Mouse (Mus musculus): ENCODE measurements around the gene B4gat1. TPM values are rescaled to one million over a fixed set of nuclear protein-coding genes. Genes with fewer than 3 reads are reported as not detected.
"Not testable (repeated sequence)": the region's sequence is repeated elsewhere in the genome, so short reads cannot be mapped to it uniquely, and the experiment has no call there.

B4gat1 gene
- polyA plus RNA-seq (2015; fragmentation: Nextera tagmentation; extraction: Ambion mirVana) = 61.2 and 66.0 TPM in 2 replicates

GRCm38 (mm10) chr19:5038709-5039156 is at the start of gene B4gat1, which contains the start of gene AC124502.3:
B4gat1 (plus strand) TSS chr19:5038826.
AC124502.3 (plus strand) TSS chr19:5038891.
- H3K36me3 ChIP-seq = peaks cover 11% of the 10 kb centered on the region
- H3K9me3 ChIP-seq = no peaks in the 10 kb centered on the region
- 0% methylated on average over 43 of the region's 44 CpGs for WGBS
- peak within 1 kb of the TSS; percentile 93 for H3K4me3 ChIP-seq
- peak within 1 kb of the TSS; percentile 97 for H3K4me2 ChIP-seq
- H3K27ac ChIP-seq = peak within 1 kb of the TSS; percentile 93
- peak within 1 kb of the TSS; percentile 94 for H3K9ac ChIP-seq
- ATAC-seq (ENCODE audit: low FRiP score) = peak; percentile 94
- peaks cover 46% of the 10 kb centered on the region for H3K4me1 ChIP-seq (replicated peaks)
- no peaks in the 10 kb centered on the region for H3K27me3 ChIP-seq

DNA sequence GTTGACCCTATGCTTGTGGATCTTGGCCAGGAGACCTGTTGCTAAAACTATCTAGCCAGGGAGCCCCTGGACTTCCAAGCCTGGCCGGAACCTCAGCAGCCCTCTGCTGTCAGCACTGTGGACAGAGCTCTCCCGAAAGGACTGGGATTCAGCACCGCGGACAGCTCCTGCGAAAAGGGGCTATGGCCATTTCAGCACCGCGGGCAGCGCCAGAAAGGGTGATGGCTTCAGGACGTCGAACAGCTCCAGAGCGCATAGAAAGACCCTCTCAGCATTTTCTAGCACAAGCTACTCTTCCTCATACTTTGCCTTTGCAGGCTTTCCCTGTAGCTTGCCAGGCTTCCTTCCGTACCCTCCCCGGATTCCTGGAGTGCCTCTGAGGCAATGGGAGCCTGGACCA is 49.6 kb upstream of the B4gat1 start:
- Histone ChIP-seq H3K4me1 (replicated peaks) (peaks cover 40% of the 10 kb centered on the region), H3K9me3 (no peaks in the 10 kb centered on the region), H3K4me2 (peak overlapping the region; percentile 76), H3K27ac (peak overlapping the region; percentile 77; the same call in 1 of the 2 replicates), H3K4me3 (peak overlapping the region; percentile 51), H3K9ac (peak overlapping the region; percentile 78), H3K27me3 (peaks cover 98% of the 10 kb centered on the region), H3K36me3 (peaks cover 12% of the 10 kb centered on the region)
- 3% methylated on average over 13 of the region's 13 CpGs for WGBS
- ATAC-seq (ENCODE audit: low FRiP score) = no peak

DNA sequence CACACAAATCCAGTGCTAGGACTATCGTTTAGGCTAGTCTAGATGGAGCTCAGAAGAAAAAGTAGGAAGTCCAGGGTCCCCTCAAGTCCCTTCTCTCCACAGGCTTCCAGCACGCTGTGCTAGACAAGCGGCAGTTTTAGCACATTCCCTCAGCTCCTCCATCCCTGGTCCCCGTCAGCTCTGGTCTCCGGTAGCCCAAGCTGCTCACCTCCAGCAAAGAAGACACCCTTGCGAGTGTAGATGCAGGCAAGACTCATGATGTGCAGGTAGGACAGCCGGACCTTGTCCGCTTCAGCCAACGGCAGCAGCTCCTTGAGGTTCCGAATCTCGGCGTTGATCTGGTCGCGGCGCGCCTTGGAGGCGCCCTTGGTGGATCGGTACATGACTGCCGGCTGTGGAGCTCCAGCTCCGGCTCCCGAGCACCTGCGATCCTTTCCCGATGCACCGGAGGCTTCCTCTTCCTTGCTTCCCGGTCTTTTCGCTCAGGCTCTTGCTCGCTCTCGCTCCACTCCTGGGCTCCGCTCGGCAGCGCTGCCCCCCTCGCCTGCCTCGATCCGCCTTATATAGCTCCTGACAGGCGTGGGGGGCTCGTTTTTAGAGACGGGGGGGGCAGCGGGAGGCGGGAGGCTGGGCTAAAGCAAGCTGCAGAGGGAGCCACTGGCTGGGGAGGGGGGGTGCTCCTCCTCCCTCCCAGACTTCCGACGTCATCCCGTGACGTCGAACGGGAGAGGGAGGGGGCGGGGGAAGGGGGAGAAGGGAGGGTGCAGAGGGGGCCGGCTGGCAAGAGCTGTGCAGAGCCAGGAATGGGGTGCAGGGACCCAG is 49.0 kb upstream of the B4gat1 start:
- Histone ChIP-seq H3K4me2 (peak overlapping the region; percentile 76), H3K36me3 (peaks cover 12% of the 10 kb centered on the region), H3K27me3 (peaks cover 96% of the 10 kb centered on the region), H3K27ac (peak overlapping the region; percentile 77), H3K9ac (peak overlapping the region; percentile 78), H3K9me3 (no peaks in the 10 kb centered on the region), H3K4me3 (peak overlapping the region; percentile 51), H3K4me1 (replicated peaks) (peaks cover 45% of the 10 kb centered on the region)
- peak; percentile 84 for ATAC-seq (ENCODE audit: low FRiP score)
- WGBS = 12% methylated on average over 45 of the region's 47 CpGs

DNA sequence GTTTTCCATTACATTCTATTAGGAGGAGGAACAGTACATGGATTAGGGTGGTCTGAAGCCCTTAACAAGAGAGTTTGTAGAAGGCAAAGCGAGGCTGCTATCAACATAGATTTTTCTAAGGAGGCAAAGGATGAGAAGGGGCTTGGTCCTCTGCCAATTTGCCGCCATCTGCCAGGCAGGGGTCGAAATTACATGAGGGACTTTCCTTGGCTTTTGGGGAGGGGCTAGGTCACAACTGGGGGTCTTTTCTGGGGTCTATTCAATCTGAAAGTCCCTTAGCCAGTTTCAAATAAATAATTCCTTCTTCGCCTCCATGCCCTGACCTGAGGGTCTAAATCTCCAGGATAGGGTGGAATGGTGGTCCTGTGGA is 48.4 kb upstream of the B4gat1 start, which contains the start of gene Npas4:
Gene Npas4 (minus strand): TSS at position 61 of the 370 bp plus-strand sequence.
- H3K9me3 ChIP-seq = no peaks in the 10 kb centered on the region
- H3K27me3 ChIP-seq = peaks cover 96% of the 10 kb centered on the region
- peaks cover 48% of the 10 kb centered on the region for H3K4me1 ChIP-seq (replicated peaks)
- 19% methylated on average over 4 of the region's 4 CpGs for WGBS
- peak within 1 kb of the TSS; percentile 76 for H3K4me2 ChIP-seq
- peak; percentile 14; the same call in 1 of the 2 replicates for ATAC-seq (ENCODE audit: low FRiP score)
- peak within 1 kb of the TSS; percentile 78 for H3K9ac ChIP-seq
- H3K4me3 ChIP-seq = peak within 1 kb of the TSS; percentile 51
- peak within 1 kb of the TSS; percentile 77 for H3K27ac ChIP-seq
- peaks cover 12% of the 10 kb centered on the region for H3K36me3 ChIP-seq

GRCm38 (mm10) chr19:4990716-4991115 is 47.9 kb upstream of the B4gat1 start:
- H3K9ac ChIP-seq = peak overlapping the region; percentile 78
- H3K4me1 ChIP-seq (replicated peaks) = peaks cover 48% of the 10 kb centered on the region
- peaks cover 12% of the 10 kb centered on the region for H3K36me3 ChIP-seq
- H3K4me2 ChIP-seq = peak overlapping the region; percentile 76
- WGBS = 2% methylated on average over 21 of the region's 22 CpGs
- H3K9me3 ChIP-seq = no peaks in the 10 kb centered on the region
- ATAC-seq (ENCODE audit: low FRiP score) = no peak
- H3K4me3 ChIP-seq = peak overlapping the region; percentile 51
- peaks cover 95% of the 10 kb centered on the region for H3K27me3 ChIP-seq
- H3K27ac ChIP-seq = peak overlapping the region; percentile 77; the same call in 1 of the 2 replicates

DNA sequence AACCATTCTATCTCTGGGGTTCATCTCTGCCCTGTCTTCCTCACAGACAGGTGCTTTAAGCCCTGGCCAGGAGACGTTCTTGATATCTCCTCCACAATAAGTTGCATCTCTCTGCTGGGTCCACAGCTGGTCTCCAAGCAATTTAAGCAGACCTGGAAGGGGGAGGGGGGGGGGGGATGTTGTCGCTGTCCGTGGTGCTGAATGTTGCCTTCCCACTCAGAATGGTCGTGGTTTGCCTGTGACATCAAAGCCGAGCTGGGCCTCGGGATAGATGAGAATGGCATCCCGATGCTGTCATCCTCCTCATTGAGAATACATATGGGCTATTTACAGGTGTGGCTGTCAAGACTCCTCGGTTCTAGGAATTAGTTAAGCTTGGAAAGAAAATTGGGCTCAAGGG is 46.3 kb upstream of the B4gat1 start:
- 18% methylated on average over 8 of the region's 8 CpGs for WGBS
- Histone ChIP-seq H3K9ac (no peak overlapping the region), H3K4me1 (replicated peaks) (peaks cover 52% of the 10 kb centered on the region), H3K4me3 (no peak overlapping the region), H3K27ac (no peak overlapping the region), H3K27me3 (peaks cover 94% of the 10 kb centered on the region), H3K9me3 (no peaks in the 10 kb centered on the region), H3K36me3 (no peaks in the 10 kb centered on the region; the same call in 1 of the 2 replicates), H3K4me2 (no peak overlapping the region)
- no peak for ATAC-seq (ENCODE audit: low FRiP score)

DNA sequence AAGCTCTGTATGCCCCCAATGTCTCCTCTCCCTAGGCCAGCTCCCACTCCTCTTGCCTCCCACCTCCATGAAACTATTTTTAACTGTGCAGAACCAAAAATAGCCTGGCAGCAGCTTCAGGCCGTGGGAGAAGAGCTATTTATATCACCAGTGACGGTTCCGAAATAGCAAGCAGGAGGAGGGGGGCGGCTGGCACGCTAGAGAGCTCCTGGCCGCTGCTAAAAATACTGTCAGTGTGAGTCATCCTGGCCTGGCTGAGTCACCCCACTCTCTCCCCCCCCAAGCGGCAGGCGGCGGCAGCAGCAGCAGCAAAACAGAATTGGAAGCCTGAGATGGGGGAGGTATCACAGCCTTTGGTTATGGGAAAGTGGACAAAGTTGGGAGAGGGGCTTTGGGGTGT is 45.7 kb upstream of the B4gat1 start:
- Histone ChIP-seq H3K27me3 (peaks cover 89% of the 10 kb centered on the region), H3K4me3 (no peak overlapping the region), H3K4me2 (no peak overlapping the region), H3K9me3 (no peaks in the 10 kb centered on the region), H3K36me3 (no peaks in the 10 kb centered on the region), H3K4me1 (replicated peaks) (peaks cover 58% of the 10 kb centered on the region), H3K27ac (no peak overlapping the region), H3K9ac (peak overlapping the region; percentile 29; the same call in 1 of the 2 replicates)
- 6% methylated on average over 9 of the region's 9 CpGs for WGBS
- no peak for ATAC-seq (ENCODE audit: low FRiP score)

- Histone ChIP-seq H3K9me3 (no peaks in the 10 kb centered on the region), H3K4me2 (no peak overlapping the region), H3K4me3 (no peak overlapping the region), H3K9ac (no peak overlapping the region), H3K4me1 (replicated peaks) (peaks cover 61% of the 10 kb centered on the region), H3K27ac (no peak overlapping the region), H3K27me3 (peaks cover 77% of the 10 kb centered on the region), H3K36me3 (no peaks in the 10 kb centered on the region)
- WGBS = 51% methylated on average over 5 of the region's 5 CpGs
- no peak for ATAC-seq (ENCODE audit: low FRiP score)
Measured at GRCm38 (mm10) chr19:4994043-4994442, 44.6 kb upstream of the B4gat1 start.

- Histone ChIP-seq H3K4me2 (0 out of 2 replicates have a peak overlapping the region, but pooled peaks have one; percentile 5), H3K27ac (no peak overlapping the region), H3K4me1 (replicated peaks) (peaks cover 51% of the 10 kb centered on the region), H3K4me3 (no peak overlapping the region), H3K9me3 (no peaks in the 10 kb centered on the region), H3K27me3 (peaks cover 43% of the 10 kb centered on the region), H3K36me3 (no peaks in the 10 kb centered on the region), H3K9ac (no peak overlapping the region)
- ATAC-seq (ENCODE audit: low FRiP score) = no peak
- 76% methylated on average over 6 of the region's 6 CpGs for WGBS
Measured at GRCm38 (mm10) chr19:4999445-5000140, 39.0 kb upstream of the B4gat1 start.

GRCm38 (mm10) chr19:5001666-5002406 is 36.8 kb upstream of the B4gat1 start:
- ATAC-seq (ENCODE audit: low FRiP score) = peak; percentile 97

GRCm38 (mm10) chr19:5003644-5004043 is 35.0 kb upstream of the B4gat1 start:
- H3K9ac ChIP-seq; H3K4me3 ChIP-seq; H3K9me3 ChIP-seq; ATAC-seq (ENCODE audit: low FRiP score); H3K36me3 ChIP-seq; H3K4me2 ChIP-seq; H3K27ac ChIP-seq: not testable (repeated sequence)
- 66% methylated on average over 2 of the region's 2 CpGs for WGBS
- H3K27me3 ChIP-seq = peaks cover 17% of the 10 kb centered on the region; the same call in 1 of the 2 replicates
- H3K4me1 ChIP-seq (replicated peaks) = peaks cover 31% of the 10 kb centered on the region

More at GRCm38 (mm10) chr19:5001666-5002406, 36.8 kb upstream of the B4gat1 start:
- peaks cover 3% of the 10 kb centered on the region; the same call in 1 of the 2 replicates for H3K9me3 ChIP-seq
- WGBS = under 1% methylated on average over 39 of the region's 39 CpGs
- H3K4me3 ChIP-seq = peak overlapping the region; percentile 43
- peaks cover 22% of the 10 kb centered on the region for H3K27me3 ChIP-seq
- H3K4me1 ChIP-seq (replicated peaks) = peaks cover 48% of the 10 kb centered on the region
- peak overlapping the region; percentile 97 for H3K27ac ChIP-seq
- H3K36me3 ChIP-seq = no peaks in the 10 kb centered on the region
- peak overlapping the region; percentile 67 for H3K4me2 ChIP-seq
- H3K9ac ChIP-seq = peak overlapping the region; percentile 74

All from hindbrain, embryonic 13.5 days (tissue).